Mouse (Mus musculus): ENCODE results near the gene Txlnb. TPM values are rescaled to one million over a fixed set of nuclear protein-coding genes. Genes with fewer than 3 reads are reported as not detected.

Txlnb gene
- total RNA-seq (2021) (100 to 1,000 TPM; 312 to 403 TPM), polyA plus RNA-seq (2012; rRNA removed) (102 and 180 TPM in 2 replicates)
- long read RNA-seq, full-length matches to known transcripts: 206 of 282 reads
- long read RNA-seq, partial matches to known transcripts: 18 of 282 reads
- long read RNA-seq, other reads (novel, unspliced or antisense): 58 of 282 reads

DNA sequence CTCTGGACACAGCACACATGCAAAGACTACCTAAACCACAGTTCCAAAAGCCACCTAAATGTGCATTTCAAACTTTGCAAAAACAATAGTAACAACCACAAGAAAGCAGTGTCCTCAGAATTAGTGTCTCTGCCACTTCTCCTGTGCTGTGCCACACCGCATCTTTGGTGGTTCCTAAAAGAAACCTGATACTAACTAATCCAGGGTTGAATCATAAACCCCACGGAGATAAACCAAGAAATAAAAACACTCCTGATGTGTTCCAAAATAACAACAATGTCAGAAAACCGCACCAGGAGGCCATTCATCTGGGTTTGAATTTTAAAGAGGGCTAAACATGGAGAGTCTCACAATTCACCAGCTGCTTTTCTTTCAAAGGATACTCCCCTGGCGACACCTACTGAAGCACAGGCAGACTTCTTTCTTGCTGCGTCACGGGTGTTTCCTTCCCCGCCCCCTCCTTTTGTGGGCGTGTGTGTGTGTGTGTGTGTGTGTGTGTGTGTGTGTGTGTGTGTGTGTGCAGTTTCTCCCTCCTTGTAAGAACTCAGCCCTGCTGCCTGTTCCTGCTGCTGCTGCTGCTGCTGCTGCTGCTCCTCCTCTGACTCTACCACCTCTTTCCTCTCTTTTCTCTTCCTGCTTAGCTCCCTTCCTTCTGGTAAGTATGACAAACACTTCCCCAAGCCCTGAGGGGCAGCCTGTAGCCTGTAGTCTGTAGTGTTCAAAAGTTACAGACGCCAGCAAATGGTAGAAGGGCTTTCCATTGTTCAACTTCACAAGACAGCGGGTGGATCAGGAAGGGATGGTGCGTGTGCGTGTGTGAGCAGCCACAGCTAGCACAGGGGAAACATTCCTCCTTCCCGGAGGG lies at the start of gene Txlnb:
Gene Txlnb, plus strand, starts transcription at position 460 of the 865 bp plus-strand sequence.
- 8% methylated on average over 13 of the region's 13 CpGs for WGBS
- intact Hi-C loops (cut with DNase I): loop anchor here (1.0 to 10.0 kb wide), 4 partner anchors 39 to 149 kb away; partner anchors contain the start of gene Heca
- Histone ChIP-seq H3K36me3 (ENCODE audit: control insufficient read depth, insufficient read depth, low read length) (peaks cover 11% of the 10 kb centered on the region; the same call in 1 of the 2 replicates), H3K79me2 (replicated peaks; ENCODE audit: control insufficient read depth, insufficient read depth, low read length) (peaks cover 4% of the 10 kb centered on the region; the same call in 1 of the 2 replicates), H3K27me3 (ENCODE audit: control insufficient read depth, insufficient read depth, low read length) (no peaks in the 10 kb centered on the region), H3K4me1 (ENCODE audit: control insufficient read depth, insufficient read depth, low read length) (peaks cover 7% of the 10 kb centered on the region), H3K9ac (ENCODE audit: low read depth, low read length) (peak within 1 kb of the TSS; percentile 75), H3K27ac (peak within 1 kb of the TSS; percentile 95), H3K4me3 (peak within 1 kb of the TSS; percentile 54)
- TF ChIP-seq EP300 (IDR thresholded peaks at IDR 0.05; ENCODE audit: insufficient read depth, low read depth, low read length) (peak; percentile 79), CTCF (IDR thresholded peaks at IDR 0.05) (peak; percentile 51), POLR2A (IDR thresholded peaks at IDR 0.05; ENCODE audit: insufficient read depth, low read depth, low read length) (peak; percentile 86)
- peak; percentile 74 to 83 for DNase-seq

- Histone ChIP-seq H3K27me3 (ENCODE audit: control insufficient read depth, insufficient read depth, low read length) (no peaks in the 10 kb centered on the region), H3K79me2 (replicated peaks; ENCODE audit: control insufficient read depth, insufficient read depth, low read length) (no peaks in the 10 kb centered on the region), H3K9ac (ENCODE audit: low read depth, low read length) (no peak overlapping the region), H3K4me3 (no peak overlapping the region), H3K36me3 (ENCODE audit: control insufficient read depth, insufficient read depth, low read length) (no peaks in the 10 kb centered on the region), H3K4me1 (ENCODE audit: control insufficient read depth, insufficient read depth, low read length) (no peaks in the 10 kb centered on the region), H3K27ac (no peak overlapping the region)
- TF ChIP-seq POLR2A (IDR thresholded peaks at IDR 0.05; ENCODE audit: insufficient read depth, low read depth, low read length) (no peak), EP300 (IDR thresholded peaks at IDR 0.05; ENCODE audit: insufficient read depth, low read depth, low read length) (no peak), CTCF (IDR thresholded peaks at IDR 0.05) (no peak)
- DNase-seq: no peak
- intact Hi-C loops (cut with DNase I): no loop called here
- WGBS: 77% methylated on average over 5 of the region's 5 CpGs
Observed at GRCm38 (mm10) chr10:17752478-17752877, 43.5 kb upstream of the Txlnb start.

DNA sequence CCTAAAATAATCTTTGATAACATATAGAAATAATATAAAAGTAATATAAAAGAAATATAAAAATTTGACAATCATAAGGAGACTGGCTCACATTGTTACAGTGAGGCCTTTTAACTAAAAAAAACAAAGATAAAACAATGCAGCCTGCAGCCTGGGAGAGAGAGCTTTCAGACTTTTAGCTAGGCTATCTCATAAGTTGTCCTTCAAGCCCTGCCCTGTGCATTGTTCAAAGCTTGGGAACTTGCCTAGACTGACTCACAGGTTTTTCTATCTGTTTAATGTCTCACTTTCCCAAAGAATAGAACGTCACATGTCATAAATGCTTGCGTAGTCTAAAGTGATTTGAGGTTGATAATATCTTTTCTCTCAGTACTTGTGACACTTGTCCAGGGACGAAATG lies 36.3 kb upstream of the Txlnb start:
- WGBS: 48% methylated on average over 3 of the region's 3 CpGs
- H3K27ac ChIP-seq: no peak overlapping the region
- DNase-seq: no peak
- no peaks in the 10 kb centered on the region for H3K27me3 ChIP-seq (ENCODE audit: control insufficient read depth, insufficient read depth, low read length)
- H3K4me1 ChIP-seq (ENCODE audit: control insufficient read depth, insufficient read depth, low read length): no peaks in the 10 kb centered on the region
- H3K4me3 ChIP-seq: no peak overlapping the region
- H3K9ac ChIP-seq (ENCODE audit: low read depth, low read length): no peak overlapping the region
- intact Hi-C loops (cut with DNase I): no loop called here
- H3K36me3 ChIP-seq (ENCODE audit: control insufficient read depth, insufficient read depth, low read length): no peaks in the 10 kb centered on the region
- TF ChIP-seq CTCF (IDR thresholded peaks at IDR 0.05) (no peak), POLR2A (IDR thresholded peaks at IDR 0.05; ENCODE audit: insufficient read depth, low read depth, low read length) (no peak), EP300 (IDR thresholded peaks at IDR 0.05; ENCODE audit: insufficient read depth, low read depth, low read length) (no peak)
- no peaks in the 10 kb centered on the region for H3K79me2 ChIP-seq (replicated peaks; ENCODE audit: control insufficient read depth, insufficient read depth, low read length)

GRCm38 (mm10) chr10:17760750-17761613 lies 35.0 kb upstream of the Txlnb start:
- H3K4me1 ChIP-seq (ENCODE audit: control insufficient read depth, insufficient read depth, low read length): no peaks in the 10 kb centered on the region
- H3K9ac ChIP-seq (ENCODE audit: low read depth, low read length): no peak overlapping the region
- H3K36me3 ChIP-seq (ENCODE audit: control insufficient read depth, insufficient read depth, low read length): no peaks in the 10 kb centered on the region
- intact Hi-C loops (cut with DNase I): no loop called here
- no peak overlapping the region for H3K27ac ChIP-seq
- H3K4me3 ChIP-seq: no peak overlapping the region
- WGBS: 67% methylated on average over 9 of the region's 9 CpGs
- H3K79me2 ChIP-seq (replicated peaks; ENCODE audit: control insufficient read depth, insufficient read depth, low read length): no peaks in the 10 kb centered on the region
- H3K27me3 ChIP-seq (ENCODE audit: control insufficient read depth, insufficient read depth, low read length): no peaks in the 10 kb centered on the region
- peak; percentile 42 for TF ChIP-seq CTCF (IDR thresholded peaks at IDR 0.05)
- no peak for TF ChIP-seq POLR2A (IDR thresholded peaks at IDR 0.05; ENCODE audit: insufficient read depth, low read depth, low read length)
- no peak for DNase-seq

DNA sequence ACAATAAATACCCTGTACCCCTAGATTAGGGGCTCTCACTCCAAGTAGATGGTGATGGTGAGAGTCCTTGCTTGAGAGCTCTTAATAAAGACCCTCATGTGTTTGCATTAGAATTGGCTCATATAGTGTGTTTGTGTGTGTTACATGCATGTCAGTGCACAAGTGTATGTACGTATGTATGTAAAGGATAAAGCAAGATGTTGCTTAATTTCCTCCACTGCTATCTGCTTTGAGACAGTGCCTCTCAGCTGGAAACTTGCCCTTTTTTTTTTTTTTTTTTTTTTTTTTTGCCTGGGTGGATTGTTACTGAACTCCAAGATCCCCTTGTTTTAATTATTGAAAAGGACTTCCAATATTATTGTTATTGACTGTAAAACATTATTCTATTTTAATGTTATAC lies 34.4 kb upstream of the Txlnb start:
- Histone ChIP-seq H3K79me2 (replicated peaks; ENCODE audit: control insufficient read depth, insufficient read depth, low read length) (no peaks in the 10 kb centered on the region), H3K36me3 (ENCODE audit: control insufficient read depth, insufficient read depth, low read length) (no peaks in the 10 kb centered on the region), H3K27ac (no peak overlapping the region), H3K4me3 (no peak overlapping the region), H3K4me1 (ENCODE audit: control insufficient read depth, insufficient read depth, low read length) (no peaks in the 10 kb centered on the region), H3K9ac (ENCODE audit: low read depth, low read length) (no peak overlapping the region), H3K27me3 (ENCODE audit: control insufficient read depth, insufficient read depth, low read length) (no peaks in the 10 kb centered on the region)
- 80% methylated on average over 1 of the region's 1 CpGs for WGBS
- TF ChIP-seq CTCF (IDR thresholded peaks at IDR 0.05) (no peak), EP300 (IDR thresholded peaks at IDR 0.05; ENCODE audit: insufficient read depth, low read depth, low read length) (no peak), POLR2A (IDR thresholded peaks at IDR 0.05; ENCODE audit: insufficient read depth, low read depth, low read length) (no peak)
- no peak for DNase-seq
- intact Hi-C loops (cut with DNase I): no loop called here

All from heart, adult 2 months (tissue).